Mouse (Mus musculus): ENCODE measurements around the gene Slc29a3. TPM values are rescaled to one million over a fixed set of nuclear protein-coding genes. Genes with fewer than 3 reads are reported as not detected.

The Slc29a3 gene
- total and polyA plus RNA-seq, 2 experiments, result 1.8 to 2.8 TPM

- WGBS, result 76% methylated on average over 3 of the region's 3 CpGs
- H3K27me3 ChIP-seq (ENCODE audit: control insufficient read depth, insufficient read depth, low read length), result no peaks in the 10 kb centered on the region
These were observed 73.7 kb downstream of the Slc29a3 start for GRCm38 (mm10) chr10:60678926-60679325.

GRCm38 (mm10) chr10:60677319-60677718, 75.3 kb downstream of the Slc29a3 start:
- DNase-seq (ENCODE audit: extremely low read depth, low read depth, low spot score), result peak; percentile 57
- H3K27me3 ChIP-seq (ENCODE audit: control insufficient read depth, insufficient read depth, low read length), result no peaks in the 10 kb centered on the region
- 31% methylated on average over 4 of the region's 4 CpGs for WGBS
- H3K9ac ChIP-seq (ENCODE audit: low read depth, low read length), result no peak overlapping the region
- TF ChIP-seq CTCF (IDR thresholded peaks at IDR 0.05; ENCODE audit: low read depth, low read length) (no peak), POLR2A (IDR thresholded peaks at IDR 0.05; ENCODE audit: extremely low read depth, insufficient read depth, low read length) (no peak)
- no peak overlapping the region for H3K27ac ChIP-seq (replicated peaks; ENCODE audit: insufficient read depth, low read depth, low read length)
- H3K4me1 ChIP-seq (ENCODE audit: control insufficient read depth, insufficient read depth, low read length), result 0 out of 2 replicates have a peak, but pooled peaks cover 2% of the 10 kb centered on the region
- H3K36me3 ChIP-seq (ENCODE audit: control insufficient read depth, insufficient read depth, low read length), result no peaks in the 10 kb centered on the region
- H3K79me2 ChIP-seq (ENCODE audit: control insufficient read depth, insufficient read depth, low read length), result no peaks in the 10 kb centered on the region
- no peak overlapping the region for H3K4me3 ChIP-seq (ENCODE audit: insufficient read depth, low read depth, low read length)

More at GRCm38 (mm10) chr10:60678926-60679325, 73.7 kb downstream of the Slc29a3 start:
- Histone ChIP-seq H3K36me3 (ENCODE audit: control insufficient read depth, insufficient read depth, low read length) (no peaks in the 10 kb centered on the region), H3K4me3 (ENCODE audit: insufficient read depth, low read depth, low read length) (no peak overlapping the region), H3K79me2 (ENCODE audit: control insufficient read depth, insufficient read depth, low read length) (no peaks in the 10 kb centered on the region), H3K9ac (ENCODE audit: low read depth, low read length) (no peak overlapping the region), H3K27ac (replicated peaks; ENCODE audit: insufficient read depth, low read depth, low read length) (no peak overlapping the region), H3K4me1 (ENCODE audit: control insufficient read depth, insufficient read depth, low read length) (0 out of 2 replicates have a peak, but pooled peaks cover 2% of the 10 kb centered on the region)
- no peak for DNase-seq (ENCODE audit: extremely low read depth, low read depth, low spot score)
- no peak for TF ChIP-seq CTCF (IDR thresholded peaks at IDR 0.05; ENCODE audit: low read depth, low read length)
- TF ChIP-seq POLR2A (IDR thresholded peaks at IDR 0.05; ENCODE audit: extremely low read depth, insufficient read depth, low read length), result no peak

- H3K4me1 ChIP-seq (ENCODE audit: control insufficient read depth, insufficient read depth, low read length), result no peaks in the 10 kb centered on the region
- no peak overlapping the region for H3K4me3 ChIP-seq (ENCODE audit: insufficient read depth, low read depth, low read length)
- DNase-seq (ENCODE audit: extremely low read depth, low read depth, low spot score), result no peak
- H3K27ac ChIP-seq (replicated peaks; ENCODE audit: insufficient read depth, low read depth, low read length), result no peak overlapping the region
- H3K36me3 ChIP-seq (ENCODE audit: control insufficient read depth, insufficient read depth, low read length), result no peaks in the 10 kb centered on the region
- H3K27me3 ChIP-seq (ENCODE audit: control insufficient read depth, insufficient read depth, low read length), result no peaks in the 10 kb centered on the region
- H3K79me2 ChIP-seq (ENCODE audit: control insufficient read depth, insufficient read depth, low read length), result no peaks in the 10 kb centered on the region
- 57% methylated on average over 8 of the region's 8 CpGs for WGBS
- H3K9ac ChIP-seq (ENCODE audit: low read depth, low read length), result no peak overlapping the region
- TF ChIP-seq POLR2A (IDR thresholded peaks at IDR 0.05; ENCODE audit: extremely low read depth, insufficient read depth, low read length), result no peak
- TF ChIP-seq CTCF (IDR thresholded peaks at IDR 0.05; ENCODE audit: low read depth, low read length), result no peak
These were observed 82.4 kb downstream of the Slc29a3 start for GRCm38 (mm10) chr10:60670166-60670565.

- no peak for TF ChIP-seq CTCF (IDR thresholded peaks at IDR 0.05; ENCODE audit: low read depth, low read length)
- TF ChIP-seq POLR2A (IDR thresholded peaks at IDR 0.05; ENCODE audit: extremely low read depth, insufficient read depth, low read length), result no peak
- Histone ChIP-seq H3K27ac (replicated peaks; ENCODE audit: insufficient read depth, low read depth, low read length) (no peak overlapping the region), H3K27me3 (ENCODE audit: control insufficient read depth, insufficient read depth, low read length) (no peaks in the 10 kb centered on the region), H3K36me3 (ENCODE audit: control insufficient read depth, insufficient read depth, low read length) (no peaks in the 10 kb centered on the region), H3K79me2 (ENCODE audit: control insufficient read depth, insufficient read depth, low read length) (no peaks in the 10 kb centered on the region), H3K9ac (ENCODE audit: low read depth, low read length) (no peak overlapping the region), H3K4me3 (ENCODE audit: insufficient read depth, low read depth, low read length) (no peak overlapping the region), H3K4me1 (ENCODE audit: control insufficient read depth, insufficient read depth, low read length) (no peaks in the 10 kb centered on the region)
- 82% methylated on average over 3 of the region's 3 CpGs for WGBS
- no peak for DNase-seq (ENCODE audit: extremely low read depth, low read depth, low spot score)
These were observed 84.0 kb downstream of the Slc29a3 start for GRCm38 (mm10) chr10:60668591-60668990.

Other genes starting within 250 kb of the Slc29a3 start
- not detected in 2 replicates for gene Cdh23, start 56.3 kb downstream of the Slc29a3 start, total RNA-seq (2014; rRNA removed)
- not detected in 2 replicates for gene Cdh23, start 56.3 kb downstream of the Slc29a3 start, polyA plus RNA-seq (2012; rRNA removed)
- 0.83 and 1.3 TPM in 2 replicates for gene Unc5b, start 78.8 kb upstream of the Slc29a3 start, total RNA-seq (2014; rRNA removed)
- 1.0 and 1.1 TPM in 2 replicates for gene Unc5b, start 78.8 kb upstream of the Slc29a3 start, polyA plus RNA-seq (2012; rRNA removed)